Mouse (Mus musculus) hindbrain, embryonic 14.5 days (tissue): Measurements from ENCODE around the gene Gm20736. TPM values are rescaled to one million over a fixed set of nuclear protein-coding genes. Genes with fewer than 3 reads are reported as not detected.
"Not testable (repeated sequence)": the region's sequence is repeated elsewhere in the genome, so short reads cannot be mapped to it uniquely, and the experiment has no call there.

Source experiments
- ATAC-seq: fragments of 200-750 bp; cut with Nextera tagmentation; 2 replicates; pipeline ENCODE4 v1.8.0; 2017; ENCODE audit warnings: moderate number of reproducible peaks, mild to moderate bottlenecking, moderate TSS enrichment, moderate library complexity; ENCODE audit not compliant: low FRiP score
- DNase-seq: peaks from one replicate; pipeline ENCODE4 v3.0.0-alpha.2; 2015; ENCODE audit warnings: low spot score
- H3K27ac ChIP-seq: fragments of 300-500 bp; sonication (generic); 2 replicates; pipeline ENCODE4 v1.5.1; 2014; ENCODE audit warnings: mild to moderate bottlenecking, moderate library complexity
- H3K27me3 ChIP-seq: fragments of 300-500 bp; sonication (generic); 2 replicates; pipeline ENCODE4 v1.6.1; 2014; ENCODE audit warnings: mild to moderate bottlenecking, low read length, mixed read lengths; ENCODE audit not compliant: control insufficient read depth, insufficient read depth
- H3K36me3 ChIP-seq: fragments of 300-500 bp; sonication (generic); replicated peaks from 2 replicates; pipeline ENCODE4 v1.6.1; 2014; ENCODE audit not compliant: control insufficient read depth, insufficient read depth
- H3K4me1 ChIP-seq: fragments of 300-500 bp; sonication (generic); replicated peaks from 2 replicates; pipeline ENCODE4 v1.6.1; 2014; ENCODE audit warnings: antibody characterized with exemption, low read length, mixed read lengths; ENCODE audit not compliant: control insufficient read depth, insufficient read depth
- H3K4me2 ChIP-seq: fragments of 300-500 bp; sonication (generic); replicated peaks from 2 replicates; pipeline ENCODE4 v1.6.1; 2014; ENCODE audit warnings: mild to moderate bottlenecking, moderate library complexity
- H3K4me3 ChIP-seq: fragments of 300-500 bp; sonication (generic); replicated peaks from 2 replicates; pipeline ENCODE4 v1.5.1; 2014; ENCODE audit warnings: mild to moderate bottlenecking, low read length
- H3K9ac ChIP-seq: fragments of 300-500 bp; sonication (generic); 2 replicates; pipeline ENCODE4 v1.6.1; 2014
- H3K9me3 ChIP-seq: fragments of 300-500 bp; sonication (generic); 2 replicates; pipeline ENCODE4 v1.6.1; 2016; ENCODE audit warnings: low read length; ENCODE audit not compliant: control insufficient read depth
- WGBS: fragments of 180-500 bp; shearing (Covaris S2); extraction: QIAGEN DNeasy Blood & Tissue Kit; methylation state at CpG from one replicate; pipeline ENCODE4 v1.1.7; 2014; 5-methylcytosine and 5-hydroxymethylcytosine counted together
- polyA plus RNA-seq: library from polyadenylated mRNA; unstranded; fragments of >200 nt; fragmentation: Nextera tagmentation; extraction: Ambion mirVana; gene quantifications from 2 replicates; pipeline ENCODE4 v1.2.1, GENCODE M21; 2014

Gene Gm20736
- polyA plus RNA-seq: not detected in 2 replicates

- not testable (repeated sequence) for H3K4me3 ChIP-seq, H3K9ac ChIP-seq, H3K27ac ChIP-seq, H3K36me3 ChIP-seq, H3K9me3 ChIP-seq, ATAC-seq, H3K4me2 ChIP-seq, DNase-seq, H3K27me3 ChIP-seq, H3K4me1 ChIP-seq
- no CpG with 5 or more reads among the region's 5 CpGs for WGBS
Measured at GRCm38 (mm10) chrY:65377390-65377789, at the start of gene Gm20736. Gm20736 (plus strand) TSS chrY:65377690.

Other genes starting within 250 kb of the Gm20736 start
- gene Gm20924, start 170.2 kb upstream of the Gm20736 start, polyA plus RNA-seq: not detected in 2 replicates